Mouse (Mus musculus): ENCODE measurements around the gene Muc2.

The Muc2 gene

DNA sequence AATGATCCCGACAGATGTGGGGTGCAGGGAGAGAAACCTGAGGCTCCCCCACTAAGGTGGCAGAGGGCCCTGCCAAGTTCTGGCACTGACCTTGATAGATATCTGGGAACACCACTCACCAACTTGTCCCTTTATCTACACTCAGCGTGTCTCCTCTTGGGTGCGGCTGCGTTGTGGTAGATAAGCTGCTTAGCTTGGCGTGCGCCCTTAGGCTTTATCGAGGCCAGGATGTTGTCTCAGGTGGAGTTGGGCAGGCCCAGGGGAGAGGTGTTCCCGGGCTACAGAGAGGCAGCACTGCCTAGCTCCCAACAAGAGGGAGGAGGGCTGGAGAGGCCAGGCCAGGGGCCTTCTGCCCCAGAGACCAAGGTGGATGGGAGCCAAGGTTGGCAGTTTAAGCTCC is 80.8 kb downstream of the Muc2 start:
- DNase-seq, result no peak

GRCm38 (mm10) chr7:141772058-141772557 is 82.0 kb downstream of the Muc2 start:
- DNase-seq, result no peak

- DNase-seq, result no peak
These were observed 84.7 kb downstream of the Muc2 start for GRCm38 (mm10) chr7:141774855-141775254.

GRCm38 (mm10) chr7:141776199-141776598 is 86.1 kb downstream of the Muc2 start:
- DNase-seq, result no peak

DNA sequence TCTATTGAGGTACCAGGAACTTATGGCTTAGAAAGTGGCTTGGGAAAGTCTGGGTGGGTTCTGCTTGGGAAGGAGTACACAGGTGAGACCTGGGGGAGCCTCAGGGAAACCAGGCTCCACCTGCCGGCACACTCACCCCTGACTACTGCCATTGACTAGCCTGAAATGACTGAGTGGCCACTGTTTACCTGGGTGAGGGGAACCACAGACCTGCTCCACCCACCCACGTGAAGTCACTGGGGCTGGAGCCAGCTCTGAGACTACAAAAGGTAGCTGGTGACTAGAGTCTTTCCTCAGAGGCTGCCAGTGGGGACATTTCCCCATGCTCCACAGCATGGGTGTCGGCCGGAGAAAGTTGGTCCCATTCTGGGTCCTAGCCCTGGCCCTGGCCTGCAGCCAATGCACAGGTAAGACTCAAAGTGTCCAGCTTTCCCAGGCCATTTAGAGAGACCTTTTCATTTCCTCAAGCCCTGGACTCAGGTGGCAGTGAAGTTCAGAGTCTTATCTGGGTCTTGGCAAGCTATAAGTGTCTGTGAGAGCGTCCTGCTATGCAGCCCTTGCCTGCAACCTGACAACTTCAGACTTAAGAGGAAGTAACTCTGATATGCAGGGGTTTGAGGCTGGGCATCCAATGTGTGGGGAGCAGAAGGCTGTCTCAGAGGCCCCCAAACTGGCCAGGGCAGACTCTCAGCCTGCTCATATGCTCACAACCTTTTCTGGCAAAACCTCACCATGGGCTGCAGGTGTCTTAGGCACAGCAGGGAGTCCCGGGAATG is 98.7 kb downstream of the Muc2 start, which contains the start of gene Muc5ac:
Muc5ac (plus strand) TSS at position 296 of the 776 bp plus-strand sequence.
- DNase-seq, result no peak

DNA sequence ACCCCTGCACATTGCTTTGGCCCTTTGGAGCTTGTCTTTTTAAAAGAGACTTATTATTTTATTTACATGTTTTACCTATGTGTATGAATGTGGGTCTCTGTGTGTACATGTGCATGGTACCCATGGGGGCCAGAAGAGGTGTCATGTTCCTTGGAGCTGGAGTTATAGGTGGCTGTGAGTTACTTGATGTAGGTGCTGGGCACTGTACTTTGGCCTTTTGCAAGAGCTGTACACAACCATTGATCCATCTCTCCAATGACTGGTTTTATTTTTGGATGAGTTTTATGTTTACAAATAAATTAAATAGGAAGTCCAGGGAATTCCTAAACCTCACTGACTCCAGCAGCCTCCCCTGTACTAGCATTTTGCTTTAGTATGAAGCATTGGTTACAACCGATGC is 104.1 kb downstream of the Muc2 start:
- DNase-seq, result no peak

- no peak for DNase-seq
These were observed 113.1 kb downstream of the Muc2 start for GRCm38 (mm10) chr7:141803206-141803605.

Data from cerebellum, adult 11 months (tissue).